Mouse (Mus musculus) testis, postnatal 14 days (tissue): ENCODE results near the gene Efna4.

Experiments
- DNase-seq: peaks from one replicate; pipeline ENCODE4 v3.0.0; 2021; ENCODE audit warnings: low spot score

Gene Efna4

DNA sequence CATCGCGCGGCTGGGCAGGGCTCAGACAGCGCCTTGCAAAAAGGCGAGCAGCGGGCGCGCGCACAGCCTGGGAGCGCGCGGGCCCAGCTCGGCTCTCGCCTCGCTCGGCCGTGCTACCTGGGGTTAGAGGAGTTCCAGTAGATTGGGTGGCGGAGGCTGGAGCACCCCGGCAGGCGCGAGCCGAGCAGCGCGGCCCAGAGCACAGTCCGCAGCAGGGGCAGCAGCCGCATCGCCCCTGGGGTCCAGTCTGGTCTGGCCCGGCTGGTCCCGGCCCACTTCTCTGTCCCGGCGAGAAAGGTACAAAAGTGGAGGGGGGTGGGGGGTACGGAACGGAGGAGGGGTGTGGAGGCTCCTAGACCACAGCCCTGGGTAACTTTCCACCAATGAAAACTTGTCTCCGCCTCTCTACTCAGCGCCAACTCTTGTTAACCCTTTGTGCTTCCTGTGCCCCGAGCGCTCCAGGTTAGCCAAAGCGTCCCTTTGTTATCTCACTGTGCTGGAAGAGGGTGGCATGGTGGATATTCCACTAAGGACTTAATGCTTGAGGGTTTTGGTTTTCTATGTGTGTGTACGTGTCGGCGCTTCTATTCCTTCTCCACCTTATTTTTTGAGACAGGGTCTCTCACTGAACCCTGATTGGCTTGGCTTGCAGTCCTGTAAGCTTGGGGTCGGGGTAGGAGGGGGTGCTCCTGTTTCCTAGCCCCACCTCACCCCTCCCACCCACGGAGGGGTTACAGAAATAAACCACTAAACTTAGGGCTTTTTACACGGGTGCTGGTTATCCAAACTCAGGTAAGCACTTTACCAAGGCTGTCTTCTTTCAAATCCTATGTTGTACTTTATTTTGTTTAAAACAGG lies at the start of gene Efna4:
Gene Efna4, minus strand, starts transcription at position 308 of the 858 bp plus-strand sequence.
- DNase-seq = peak; percentile 62

DNA sequence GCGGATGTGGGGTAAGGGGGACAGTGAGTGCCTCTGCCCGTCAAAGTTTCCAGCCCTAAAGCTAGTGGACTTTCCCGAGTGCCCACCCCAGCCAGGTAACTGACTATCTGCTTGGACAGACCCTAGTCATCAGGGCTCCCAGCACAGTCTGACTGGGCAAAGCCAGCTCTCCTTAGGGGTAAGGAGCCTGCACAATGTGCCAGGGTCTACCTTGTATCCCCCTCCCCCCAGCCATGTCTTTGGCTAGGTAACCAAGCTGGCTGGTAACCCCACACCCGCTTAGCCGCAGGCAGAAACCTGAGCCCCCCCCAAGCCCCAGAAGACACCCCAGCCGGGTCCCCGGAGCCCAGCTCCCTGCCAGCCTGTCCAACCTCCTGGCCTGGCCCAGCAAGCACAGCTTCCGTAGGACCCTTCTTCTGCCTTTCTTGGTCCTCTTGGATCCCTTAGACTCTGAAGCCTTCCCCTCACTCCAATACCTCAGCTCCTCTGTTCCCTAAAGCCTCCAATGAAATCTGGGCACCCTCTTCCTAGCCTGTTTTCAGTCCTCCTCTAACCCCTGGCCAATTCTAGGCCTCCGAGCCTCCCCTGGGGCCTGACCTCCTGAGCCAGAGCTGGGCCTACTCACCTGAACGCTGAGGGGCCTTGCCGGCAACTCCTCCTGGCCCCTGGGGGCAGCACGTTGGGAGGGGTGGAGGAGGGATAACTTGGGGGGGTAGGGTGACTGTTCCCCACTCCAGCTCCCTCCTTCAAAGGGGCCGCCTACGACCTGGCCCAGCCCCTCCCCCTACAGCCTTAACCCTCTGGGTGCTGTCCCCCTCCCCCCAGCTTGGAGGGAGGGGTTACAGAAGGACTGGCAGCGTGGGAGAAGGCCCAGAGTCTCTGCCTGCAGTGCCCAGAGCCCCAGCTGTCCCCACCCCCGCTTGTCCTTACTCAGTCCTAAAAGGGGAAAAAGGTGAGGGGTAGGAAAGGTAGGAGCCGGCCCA lies 48.9 kb upstream of the Efna4 start:
- no peak for DNase-seq

DNA sequence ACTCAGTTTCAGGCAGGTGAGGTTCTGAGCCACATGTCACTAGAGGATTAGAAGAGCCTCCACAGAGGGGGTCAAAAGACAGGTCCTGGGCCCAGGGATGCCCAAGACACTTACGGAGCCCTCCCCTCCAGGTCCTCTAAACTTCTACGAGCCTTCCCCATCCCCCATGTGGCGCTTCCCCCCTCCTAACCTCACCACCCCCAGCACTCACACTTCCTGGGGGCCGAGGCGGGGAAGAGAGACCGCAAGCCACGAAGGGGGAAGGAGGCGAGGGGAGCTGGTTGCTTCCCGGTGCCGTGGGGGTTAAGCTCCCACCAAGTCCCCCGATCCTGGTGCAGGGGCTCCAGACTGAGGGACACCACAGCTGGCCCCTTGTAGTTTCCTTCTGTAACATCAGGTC lies 47.6 kb upstream of the Efna4 start:
- no peak for DNase-seq

DNA sequence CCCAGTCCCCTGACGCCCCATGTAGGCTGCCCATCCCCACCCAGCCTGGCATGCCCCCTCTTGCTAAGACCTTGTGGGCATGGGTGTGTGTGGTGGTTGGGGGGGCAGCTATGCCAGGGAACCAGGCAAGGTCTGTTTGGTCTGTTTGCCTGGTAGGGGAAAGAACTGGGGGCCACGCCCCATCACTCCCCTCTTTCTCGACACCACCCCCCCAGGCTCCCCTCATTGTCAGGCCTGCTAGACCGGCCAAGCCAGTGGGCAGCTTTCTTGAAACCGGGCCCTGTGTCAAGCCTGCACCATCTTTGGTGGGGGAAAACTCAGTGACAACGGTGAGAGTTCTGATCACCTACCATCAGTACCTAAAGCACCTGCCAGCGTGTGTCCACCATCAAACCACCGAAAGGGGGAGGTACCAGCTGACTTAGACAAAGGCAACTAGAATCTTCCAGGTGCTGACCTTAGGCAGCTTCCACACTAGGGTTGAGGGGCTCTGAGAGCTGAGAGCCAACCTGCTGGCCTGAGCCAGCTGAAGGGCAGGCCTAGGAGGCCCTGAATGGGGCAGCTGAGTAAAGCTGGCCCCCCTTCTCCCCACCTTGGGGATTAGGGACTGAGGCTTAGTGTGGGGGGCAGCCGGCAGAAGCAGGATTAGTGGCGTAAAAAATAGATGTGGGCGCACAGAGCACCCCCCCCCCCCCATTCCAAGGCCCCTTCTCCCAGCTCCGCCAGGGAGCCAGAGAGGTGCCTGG lies 46.7 kb upstream of the Efna4 start:
- DNase-seq = no peak

DNA sequence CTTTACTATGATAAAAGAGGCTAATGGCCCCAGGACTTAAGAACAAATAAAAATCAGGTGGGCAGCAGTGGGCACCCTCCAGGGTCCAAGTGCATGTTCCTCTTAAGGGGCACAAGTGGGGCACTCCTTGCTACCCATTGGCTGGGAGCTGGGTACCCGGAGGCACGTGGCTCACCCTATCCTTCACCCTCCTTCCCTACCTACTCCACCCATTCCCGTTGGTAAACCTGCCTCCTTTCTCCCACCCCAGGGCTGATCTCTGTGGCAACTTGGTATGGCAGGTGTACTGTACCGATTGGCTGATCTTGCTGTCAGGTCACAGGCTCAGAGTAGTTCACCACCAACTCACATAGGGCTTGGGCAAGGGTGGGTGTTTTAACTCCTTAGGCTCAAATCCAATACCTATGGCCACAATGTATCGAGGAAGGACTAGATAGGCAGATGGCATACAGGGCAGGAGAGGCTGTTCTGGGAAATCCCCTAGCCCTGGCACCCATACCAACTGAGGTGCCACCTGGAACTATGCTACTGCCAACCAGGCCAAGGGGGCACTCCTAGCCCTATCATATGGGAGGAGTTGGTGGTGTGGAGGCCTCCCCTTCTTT lies 45.9 kb upstream of the Efna4 start:
- DNase-seq = no peak

DNA sequence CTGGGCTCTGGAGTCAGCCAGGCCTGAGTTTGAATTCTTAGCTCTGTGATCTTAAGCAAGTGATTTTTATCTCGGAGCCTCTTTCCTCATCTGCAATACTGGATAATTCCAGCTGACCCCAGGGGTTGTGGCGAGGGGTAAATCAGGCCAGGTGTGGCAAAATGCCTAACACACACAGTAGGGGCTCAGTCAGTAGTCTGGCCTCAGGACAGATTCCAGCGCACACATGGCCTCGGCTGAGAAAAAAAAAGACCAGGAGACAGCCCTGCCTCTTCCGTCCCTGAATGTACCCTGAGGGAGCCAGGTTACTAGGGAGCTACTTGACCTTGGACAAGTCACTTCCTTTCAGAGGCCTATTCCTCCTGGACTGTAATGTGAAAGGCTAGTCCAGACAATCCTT lies 45.1 kb upstream of the Efna4 start:
- DNase-seq = no peak

DNA sequence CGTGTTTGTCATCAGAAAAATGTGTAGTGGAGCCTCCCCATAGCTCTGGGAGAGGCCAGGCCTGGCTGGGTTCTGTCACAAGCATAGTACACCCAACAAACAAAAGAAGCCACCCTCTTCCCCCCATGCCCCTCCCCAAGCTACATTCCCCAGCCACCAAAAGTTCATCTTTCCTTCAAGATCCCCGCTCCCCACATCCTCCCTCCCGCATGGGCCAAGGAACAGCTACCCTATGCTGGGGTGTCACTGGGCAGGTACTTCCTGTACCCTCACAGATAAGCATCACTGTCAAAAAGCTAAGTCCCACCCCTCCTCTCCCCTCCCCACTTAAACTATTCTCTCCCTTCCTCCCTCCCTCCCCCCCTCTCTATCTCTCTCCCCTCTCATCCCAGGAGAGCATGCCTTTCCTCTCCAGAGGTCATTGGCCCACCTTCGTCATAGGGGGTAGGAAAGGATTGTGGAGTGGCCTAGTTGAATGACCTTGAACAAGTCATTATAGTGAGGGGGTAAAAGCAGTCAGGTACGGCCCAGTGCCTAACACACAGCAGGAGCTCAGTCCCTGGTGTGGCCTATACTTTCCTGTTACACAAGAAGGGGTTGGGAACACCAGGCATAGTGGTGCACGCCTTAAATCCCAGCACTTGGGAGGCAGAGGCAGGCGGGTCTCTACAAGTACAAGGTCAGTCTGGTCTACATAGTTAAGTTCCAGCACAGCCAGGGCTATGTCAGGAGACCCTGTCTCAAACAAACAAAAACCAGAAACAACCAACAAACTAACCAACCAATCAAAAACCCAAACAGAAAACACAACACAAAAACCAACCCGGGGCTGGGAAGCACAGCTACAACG lies 44.4 kb upstream of the Efna4 start:
- DNase-seq = no peak

DNA sequence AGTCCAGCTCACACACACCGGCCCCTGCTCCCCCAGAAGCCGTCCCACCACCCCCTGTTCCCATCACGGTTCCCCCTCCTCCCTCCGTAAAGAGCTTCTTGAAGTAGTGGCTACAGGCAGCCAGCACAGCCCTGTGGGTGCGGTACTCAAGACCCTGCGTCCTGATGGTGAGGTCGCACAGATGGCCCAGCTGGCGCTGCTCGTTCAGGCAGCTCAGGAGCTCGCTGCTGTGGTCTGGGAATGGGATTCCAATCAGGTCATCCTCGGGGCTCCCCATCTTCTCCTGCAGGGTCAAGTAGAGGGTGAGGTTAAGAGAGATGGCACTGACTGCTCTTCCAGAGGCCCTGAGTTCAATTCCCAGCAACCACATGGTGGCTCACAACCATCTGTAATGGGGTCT lies 43.4 kb upstream of the Efna4 start:
- no peak for DNase-seq

DNA sequence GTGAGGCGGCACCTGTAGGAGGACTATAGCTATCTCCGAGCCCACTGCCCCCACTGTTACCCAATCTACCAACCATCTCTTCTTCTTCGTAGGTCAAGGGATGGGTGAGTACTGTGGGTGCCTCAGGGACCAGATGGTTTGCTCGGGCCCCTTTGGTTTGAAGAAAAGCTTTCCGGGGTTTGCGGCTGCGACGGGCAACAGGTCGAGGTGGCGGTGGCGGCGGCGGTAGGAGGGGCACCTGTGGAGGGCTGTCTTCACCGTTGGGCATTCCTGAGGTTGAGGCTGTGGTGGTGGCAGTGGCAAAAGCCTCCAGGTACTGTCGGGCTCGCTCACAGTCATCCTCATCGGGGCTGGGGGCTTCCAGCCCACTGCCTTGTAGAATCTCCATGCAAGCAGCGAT lies 42.9 kb upstream of the Efna4 start:
- no peak for DNase-seq

DNA sequence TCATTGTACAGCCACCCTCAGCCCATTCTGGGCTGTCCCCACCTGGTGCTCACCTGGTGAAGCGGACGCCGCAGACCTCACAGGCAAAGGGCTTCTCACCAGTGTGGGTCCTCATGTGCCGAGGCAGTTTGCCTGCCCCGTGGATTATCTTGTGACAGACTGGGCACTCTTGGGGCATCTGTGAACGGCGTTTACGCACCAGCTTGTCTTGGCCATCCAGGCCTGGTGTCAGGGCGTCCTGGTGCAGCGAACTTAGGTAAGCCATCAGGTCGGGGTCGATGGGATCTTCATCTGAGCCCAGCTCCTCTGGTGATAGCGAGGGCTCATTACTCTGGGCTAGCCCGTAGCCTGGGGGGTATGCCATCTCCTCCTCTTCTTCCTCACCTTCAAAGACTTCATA lies 42.5 kb upstream of the Efna4 start:
- no peak for DNase-seq

DNA sequence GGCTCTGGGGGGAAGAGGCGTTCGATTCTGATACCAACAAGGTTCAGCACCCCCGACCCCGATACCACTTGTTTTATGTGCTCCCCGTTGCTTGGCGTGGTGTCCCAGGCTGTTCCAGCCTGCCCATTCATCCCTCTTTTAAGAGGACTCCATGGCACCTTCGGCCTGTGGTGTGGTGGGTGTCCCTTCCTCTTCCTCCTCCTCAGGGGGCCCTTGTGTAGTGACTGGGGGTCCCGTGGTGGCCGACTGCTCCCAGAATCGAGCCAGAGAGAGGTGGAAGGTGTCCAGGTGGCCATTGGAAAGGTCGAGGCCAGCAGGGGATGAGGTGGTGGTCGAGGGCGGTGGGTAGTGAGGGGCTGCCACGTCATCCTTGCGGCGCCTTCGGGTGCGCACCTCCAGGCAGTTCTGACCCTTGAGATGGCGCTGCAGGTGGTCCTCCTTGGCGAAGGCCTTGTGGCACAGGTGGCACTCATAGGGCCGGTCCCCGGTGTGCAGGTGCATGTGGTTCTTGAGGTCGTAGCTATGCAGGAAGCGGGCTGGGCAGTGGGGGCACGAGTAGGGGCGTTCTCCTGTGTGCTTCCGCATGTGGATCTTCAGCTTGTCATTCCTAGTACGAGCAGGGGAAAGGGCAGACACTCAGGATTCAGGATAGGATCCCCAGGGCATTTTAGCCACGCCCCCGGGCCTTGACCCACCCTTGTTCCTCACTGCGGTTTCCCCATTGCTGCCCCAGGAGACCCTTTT lies 41.7 kb upstream of the Efna4 start:
- DNase-seq = no peak

DNA sequence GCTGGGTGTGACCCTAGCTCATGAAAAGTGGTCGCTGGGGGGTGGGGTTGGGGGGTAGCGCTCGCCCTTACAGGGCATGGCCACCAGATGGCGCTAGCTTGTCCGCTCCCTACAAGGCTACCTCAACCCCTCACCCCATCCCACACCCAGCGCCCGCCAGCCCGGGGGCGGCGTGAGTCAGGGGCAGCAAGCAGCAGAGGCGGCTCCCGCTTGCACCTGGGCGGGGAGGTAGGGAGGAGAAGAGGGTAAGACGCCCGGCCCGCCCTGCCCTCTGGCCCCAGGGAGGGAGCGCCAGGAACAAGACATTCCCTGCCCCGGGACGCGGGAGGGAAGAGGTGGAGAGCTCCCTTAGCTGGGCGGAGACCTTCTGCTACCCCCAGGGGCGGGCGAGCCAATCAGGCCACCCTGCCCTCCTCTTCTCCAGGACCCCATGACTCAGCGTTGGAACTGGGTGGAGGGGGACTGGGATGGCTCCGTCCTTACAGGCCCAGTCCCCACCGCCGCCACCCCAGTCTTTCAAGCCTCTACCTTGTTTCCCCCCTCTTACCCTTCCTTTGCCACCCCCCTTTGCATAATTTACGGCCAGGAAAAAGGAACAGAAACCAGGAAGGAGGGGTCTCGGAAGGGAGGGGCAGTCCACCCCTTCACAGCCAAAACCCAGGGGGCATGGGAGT lies 40.7 kb upstream of the Efna4 start:
- DNase-seq = peak; percentile 82

DNA sequence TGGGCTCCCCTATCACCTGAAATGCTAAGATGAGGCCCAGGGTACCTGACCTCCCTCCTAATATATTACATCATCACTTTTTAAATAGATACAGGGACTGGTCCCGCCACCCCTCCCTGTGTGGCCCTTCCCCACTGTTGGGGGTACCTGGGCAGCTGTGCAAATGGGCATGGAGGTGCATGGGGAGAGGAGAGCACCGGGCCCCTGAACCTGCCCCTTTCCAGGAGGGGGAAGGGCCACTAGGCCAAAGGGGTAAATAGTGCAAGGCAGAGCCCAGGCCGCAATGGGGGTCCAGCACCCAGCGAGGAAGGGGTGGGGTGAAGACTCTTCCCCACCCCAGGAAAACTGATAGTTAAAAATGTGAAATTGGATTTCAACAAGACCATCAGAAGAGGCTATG lies 40.0 kb upstream of the Efna4 start:
- no peak for DNase-seq

DNA sequence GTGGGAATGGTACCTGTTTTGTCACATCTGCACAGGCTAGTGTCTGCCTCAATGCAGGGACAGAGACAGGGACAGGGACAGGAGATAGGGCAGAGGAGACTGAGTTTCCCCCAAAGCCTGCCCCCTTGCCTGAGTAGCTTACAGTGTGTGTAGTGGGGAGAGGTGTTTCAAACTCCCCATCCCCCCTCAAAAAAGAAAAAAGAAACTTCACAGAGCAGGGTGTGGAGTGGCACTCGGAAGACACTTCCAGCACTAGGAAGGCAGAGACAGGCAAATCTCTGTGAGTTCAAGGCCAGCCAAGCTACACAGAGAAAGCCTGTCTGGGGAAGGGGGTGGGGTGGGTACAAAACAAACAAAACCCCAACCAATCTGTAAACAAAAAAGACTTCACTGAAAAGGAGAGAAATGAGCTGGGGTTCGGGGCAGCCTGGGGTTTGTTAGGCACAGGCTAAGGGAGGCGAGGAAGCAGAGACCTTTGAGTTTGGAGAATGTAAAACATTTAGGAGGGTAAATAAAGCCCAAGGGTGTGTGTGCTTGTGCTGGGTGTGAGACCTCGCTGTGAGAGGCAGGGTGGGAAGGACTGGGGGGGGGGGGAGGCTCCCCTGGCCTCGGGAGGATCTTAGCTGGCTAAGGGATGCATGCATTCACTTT lies 35.9 kb upstream of the Efna4 start:
- DNase-seq = no peak

DNA sequence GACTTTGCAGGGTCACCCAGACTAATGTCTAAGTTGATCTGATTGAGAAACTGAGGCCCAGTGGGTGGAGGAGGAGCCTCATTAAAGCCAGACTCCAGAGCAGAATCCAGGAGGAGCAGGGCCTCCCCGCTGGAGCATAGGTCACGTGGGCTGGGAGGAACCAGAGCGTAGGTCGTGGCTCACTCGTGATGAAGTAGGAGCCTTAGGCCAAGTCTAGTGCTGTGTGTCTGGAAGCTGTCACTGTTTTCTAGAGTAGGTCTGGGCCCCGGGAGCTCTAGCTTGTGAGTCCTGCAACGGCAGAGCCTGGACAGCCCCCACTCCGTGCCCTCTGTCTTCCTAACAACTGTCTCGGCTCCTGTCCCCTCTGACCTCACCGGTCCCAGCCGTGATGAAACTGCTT lies 29.5 kb upstream of the Efna4 start:
- no peak for DNase-seq

DNA sequence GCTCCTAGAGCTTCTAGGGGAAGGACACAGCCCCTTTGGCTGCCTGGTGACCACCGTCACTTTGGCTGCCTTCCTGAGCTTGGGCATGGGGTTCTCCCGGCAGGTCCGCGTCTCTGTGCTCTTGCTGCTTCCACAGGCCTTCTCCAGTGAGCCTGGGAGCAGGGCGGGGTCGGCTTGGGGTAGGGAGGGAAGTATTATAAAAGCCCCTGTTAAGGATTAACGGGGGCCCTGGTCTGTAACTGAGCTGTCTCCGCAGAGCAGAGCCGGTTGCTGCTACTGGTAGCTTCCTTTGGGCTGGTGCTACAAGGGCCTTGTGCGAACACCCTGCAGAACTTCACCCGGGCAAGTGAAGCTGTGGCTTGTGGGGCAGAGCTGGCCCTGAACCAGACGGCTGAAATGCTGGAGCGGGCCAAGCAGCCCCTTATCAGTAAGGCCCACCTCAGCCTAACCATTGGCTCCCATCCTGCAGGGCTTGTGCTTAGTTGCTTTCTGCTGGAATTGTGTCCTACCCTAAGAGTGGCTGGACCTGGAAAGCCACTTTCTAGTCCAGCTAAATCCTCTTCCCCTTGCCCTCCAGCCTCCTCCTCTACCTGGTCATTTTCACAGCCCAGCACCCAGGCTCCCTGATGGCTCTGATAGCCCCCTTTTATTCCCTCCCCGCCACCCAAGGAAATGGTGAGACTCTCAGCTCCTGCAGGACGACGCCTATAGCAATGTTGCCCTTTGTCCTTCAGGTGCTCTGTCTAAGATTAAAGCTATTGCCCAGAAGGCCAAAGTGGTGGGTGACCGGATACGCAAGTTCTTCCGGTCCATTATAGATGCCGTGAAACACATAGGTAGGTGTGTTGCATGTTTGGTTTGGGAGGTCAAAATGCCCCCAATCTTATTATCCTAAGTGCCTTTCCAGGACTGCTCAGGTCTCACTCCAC lies 27.9 kb upstream of the Efna4 start:
- no peak for DNase-seq

DNA sequence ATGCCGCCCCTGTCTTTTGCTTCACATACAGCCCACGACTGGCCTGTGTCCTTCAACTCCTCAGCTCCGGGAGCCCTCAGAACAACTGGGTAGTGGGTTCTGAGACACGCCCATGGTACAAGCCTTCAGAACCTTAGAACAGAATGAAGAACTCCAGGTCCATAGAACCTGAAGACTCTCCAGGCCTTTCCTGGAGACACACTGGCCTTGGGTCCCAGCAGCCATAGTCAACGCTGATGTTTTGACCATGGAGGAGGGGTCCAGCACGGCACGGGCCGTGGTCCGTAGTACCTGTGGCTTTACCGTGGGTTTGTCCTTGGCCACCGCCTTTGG lies 27.3 kb upstream of the Efna4 start, which contains the start of gene Dcst1:
Gene Dcst1, minus strand, starts transcription at position 101 of the 333 bp plus-strand sequence.
- no peak for DNase-seq

DNA sequence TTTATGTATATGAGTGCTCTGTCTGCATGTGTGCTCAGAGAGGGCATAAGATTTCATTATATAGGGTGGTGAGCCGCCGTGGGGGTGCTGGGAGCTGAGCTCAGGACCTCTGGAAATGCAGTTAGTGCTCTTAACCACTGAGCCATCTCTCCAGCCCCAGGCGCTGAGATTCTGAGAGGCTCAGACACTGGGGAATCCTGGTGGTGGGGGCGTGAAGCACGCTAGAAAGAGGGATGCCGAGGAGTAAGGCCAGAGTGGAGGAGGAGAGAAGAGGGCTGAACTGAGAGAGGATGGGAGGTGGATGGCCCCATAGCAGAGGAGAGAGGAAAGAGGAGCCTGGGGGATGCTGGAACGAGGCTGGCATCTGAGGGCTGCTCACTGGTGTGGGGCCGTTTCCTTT lies 26.8 kb upstream of the Efna4 start:
- DNase-seq = no peak
